Mouse (Mus musculus): ENCODE measurements around the gene Cbfa2t2. TPM values are rescaled to one million over a fixed set of nuclear protein-coding genes. Genes with fewer than 3 reads are reported as not detected.

Cbfa2t2 gene
- total and polyA plus RNA-seq, 2 experiments from 2014 or later: 31.6 to 51.7 TPM

DNA sequence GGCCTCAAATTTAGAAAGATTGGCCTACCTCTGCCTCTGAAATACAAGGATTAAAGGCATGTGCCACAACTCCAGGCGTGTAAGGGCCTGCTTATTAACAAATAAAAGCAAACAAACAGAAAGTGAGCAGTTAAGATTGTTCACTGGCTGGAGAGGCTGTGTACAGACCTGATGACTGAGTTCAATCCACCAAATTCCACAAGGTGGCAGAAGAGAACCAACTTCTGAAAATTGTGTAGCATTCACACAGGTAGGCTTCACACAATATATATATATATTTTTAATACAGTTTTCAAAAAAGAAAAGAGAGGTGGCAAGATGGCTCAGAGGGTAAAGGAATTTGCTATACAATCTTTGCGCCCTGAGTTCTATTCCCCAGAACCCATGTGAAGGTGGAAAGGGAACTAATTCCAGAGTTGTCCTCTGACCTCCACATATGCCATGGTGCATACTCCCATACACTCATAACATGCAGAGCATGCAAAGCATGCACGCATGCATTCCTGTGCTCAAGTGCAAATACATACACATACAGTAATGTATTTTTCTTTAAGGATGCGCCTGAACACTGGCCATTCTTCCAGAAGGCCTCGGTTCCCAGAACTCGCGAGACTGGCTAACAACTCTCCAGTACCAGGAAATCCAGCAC, 24.1 kb upstream of the Cbfa2t2 start:
- Histone ChIP-seq H3K9me3 (ENCODE audit: low read length) (no peaks in the 10 kb centered on the region), H3K36me3 (ENCODE audit: insufficient read depth, low read length) (no peaks in the 10 kb centered on the region), H3K4me2 (ENCODE audit: low read depth, low read length) (no peak overlapping the region), H3K27ac (no peak overlapping the region), H3K9ac (replicated peaks; ENCODE audit: low read length) (no peak overlapping the region), H3K4me1 (ENCODE audit: insufficient read depth, low read length) (peaks cover 5% of the 10 kb centered on the region; the same call in 1 of the 2 replicates), H3K27me3 (ENCODE audit: insufficient read depth, low read length) (no peaks in the 10 kb centered on the region), H3K4me3 (ENCODE audit: low read length) (no peak overlapping the region)
- TF ChIP-seq CTCF (IDR thresholded peaks at IDR 0.05; ENCODE audit: low read depth): peak; percentile 78
- 69% methylated on average over 7 of the region's 7 CpGs for WGBS
- DNase-seq (ENCODE audit: low spot score): peak; percentile 87
- no peak for ATAC-seq

DNA sequence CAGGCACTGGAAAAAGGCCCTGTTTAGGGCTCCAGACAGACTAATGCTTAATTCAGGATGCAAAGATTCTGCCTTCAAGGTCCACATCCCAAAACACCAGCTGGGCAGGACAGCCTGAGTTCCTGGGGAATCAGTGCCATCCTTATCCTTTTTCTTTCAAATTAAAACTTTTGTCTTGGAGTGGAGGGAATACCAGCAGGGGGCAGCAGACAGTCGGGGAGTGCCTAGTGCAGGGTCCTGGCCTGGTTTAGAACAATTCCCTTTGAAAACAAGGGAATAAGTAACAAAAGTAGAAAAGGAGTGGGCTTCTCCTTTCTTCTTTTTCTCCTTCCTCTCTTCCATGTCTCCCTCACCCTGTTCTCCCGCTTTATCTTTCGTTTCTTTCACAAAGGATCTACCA, 19.2 kb upstream of the Cbfa2t2 start:
- Histone ChIP-seq H3K27ac (no peak overlapping the region), H3K9ac (replicated peaks; ENCODE audit: low read length) (no peak overlapping the region), H3K4me3 (ENCODE audit: low read length) (no peak overlapping the region), H3K4me1 (ENCODE audit: insufficient read depth, low read length) (0 out of 2 replicates have a peak, but pooled peaks cover 8% of the 10 kb centered on the region), H3K4me2 (ENCODE audit: low read depth, low read length) (no peak overlapping the region), H3K36me3 (ENCODE audit: insufficient read depth, low read length) (no peaks in the 10 kb centered on the region), H3K9me3 (ENCODE audit: low read length) (no peaks in the 10 kb centered on the region), H3K27me3 (ENCODE audit: insufficient read depth, low read length) (no peaks in the 10 kb centered on the region)
- 11% methylated on average over 3 of the region's 3 CpGs for WGBS
- DNase-seq (ENCODE audit: low spot score) (peak; percentile 83), ATAC-seq (no peak)
- TF ChIP-seq CTCF (IDR thresholded peaks at IDR 0.05; ENCODE audit: low read depth): peak; percentile 85

DNA sequence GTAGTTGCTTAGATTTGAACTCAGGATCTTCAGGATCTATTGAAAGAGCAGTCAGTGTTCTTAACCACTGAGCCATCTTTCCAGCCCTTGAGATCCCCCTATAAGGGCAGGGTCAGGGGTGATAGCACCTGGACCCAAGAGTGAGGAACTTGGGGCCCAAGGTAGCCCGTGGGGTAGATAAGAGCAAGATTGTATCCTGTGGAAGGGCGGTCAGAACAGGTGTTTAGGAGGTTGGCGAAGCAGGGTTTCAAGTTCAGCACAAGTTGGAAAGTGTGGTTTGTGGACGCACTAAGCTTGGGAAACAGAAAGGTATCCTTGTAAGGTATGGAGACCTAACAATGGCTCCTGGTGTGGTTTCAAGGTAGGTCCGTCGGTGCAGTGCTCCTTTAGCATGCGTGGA, 18.3 kb upstream of the Cbfa2t2 start:
- Histone ChIP-seq H3K27me3 (ENCODE audit: insufficient read depth, low read length) (no peaks in the 10 kb centered on the region), H3K9me3 (ENCODE audit: low read length) (no peaks in the 10 kb centered on the region), H3K4me1 (ENCODE audit: insufficient read depth, low read length) (0 out of 2 replicates have a peak, but pooled peaks cover 8% of the 10 kb centered on the region), H3K9ac (replicated peaks; ENCODE audit: low read length) (no peak overlapping the region), H3K27ac (no peak overlapping the region), H3K36me3 (ENCODE audit: insufficient read depth, low read length) (no peaks in the 10 kb centered on the region), H3K4me3 (ENCODE audit: low read length) (no peak overlapping the region), H3K4me2 (ENCODE audit: low read depth, low read length) (no peak overlapping the region)
- TF ChIP-seq CTCF (IDR thresholded peaks at IDR 0.05; ENCODE audit: low read depth): no peak
- WGBS: 93% methylated on average over 7 of the region's 7 CpGs
- DNase-seq (ENCODE audit: low spot score) (no peak), ATAC-seq (no peak)

GRCm38 (mm10) chr2:154419631-154420515, 16.4 kb upstream of the Cbfa2t2 start:
- ATAC-seq: no peak
- Histone ChIP-seq H3K9ac (replicated peaks; ENCODE audit: low read length) (no peak overlapping the region), H3K4me2 (ENCODE audit: low read depth, low read length) (no peak overlapping the region), H3K4me1 (ENCODE audit: insufficient read depth, low read length) (0 out of 2 replicates have a peak, but pooled peaks cover 8% of the 10 kb centered on the region), H3K36me3 (ENCODE audit: insufficient read depth, low read length) (no peaks in the 10 kb centered on the region), H3K4me3 (ENCODE audit: low read length) (no peak overlapping the region), H3K9me3 (ENCODE audit: low read length) (no peaks in the 10 kb centered on the region), H3K27me3 (ENCODE audit: insufficient read depth, low read length) (no peaks in the 10 kb centered on the region), H3K27ac (peak overlapping the region; percentile 56; the same call in 1 of the 2 replicates)
- peak; percentile 10 for DNase-seq (ENCODE audit: low spot score)
- 50% methylated on average over 9 of the region's 9 CpGs for WGBS
- TF ChIP-seq CTCF (IDR thresholded peaks at IDR 0.05; ENCODE audit: low read depth): peak; percentile 3; the same call in 1 of the 2 replicates

DNA sequence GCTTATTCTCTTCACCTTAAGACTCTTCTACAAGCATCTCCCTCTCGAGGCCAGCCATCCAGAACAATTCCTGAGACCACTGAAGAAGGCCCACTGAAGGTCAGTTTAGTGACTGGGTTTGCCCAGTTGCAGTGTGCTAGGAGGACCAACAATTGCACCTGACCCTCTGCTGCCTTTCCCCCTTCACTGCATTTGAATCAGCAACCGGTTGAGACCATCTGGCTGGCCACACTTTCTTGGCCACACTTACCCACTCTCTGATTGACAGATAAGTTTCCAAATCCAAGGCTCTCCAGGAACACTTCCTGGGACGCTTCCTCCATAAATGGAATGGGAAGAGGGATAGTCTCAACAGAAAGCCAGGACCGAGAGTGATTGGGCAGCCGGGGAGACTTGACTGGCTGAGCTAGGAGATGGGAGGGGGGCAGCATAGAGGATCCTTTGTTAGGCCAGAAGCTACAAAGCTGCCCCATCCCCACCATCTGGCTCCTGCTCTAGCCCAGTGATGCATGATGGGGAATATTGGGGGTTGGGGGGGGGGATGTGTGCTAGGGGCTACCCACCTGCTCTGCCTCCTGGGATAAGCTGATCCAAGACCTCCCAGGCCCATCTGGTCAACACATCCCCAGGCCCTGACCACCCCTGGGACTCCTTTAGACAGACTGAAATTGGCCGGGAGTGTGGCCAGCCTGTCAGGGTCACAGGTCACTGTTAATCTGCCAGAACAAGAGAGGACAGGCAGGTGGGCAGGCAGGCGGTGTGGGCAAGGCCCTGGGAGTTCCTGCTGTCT, 15.1 kb upstream of the Cbfa2t2 start:
- no peaks in the 10 kb centered on the region for H3K27me3 ChIP-seq (ENCODE audit: insufficient read depth, low read length)
- ATAC-seq (peak; percentile 95), DNase-seq (ENCODE audit: low spot score) (peak; percentile 88)
- no peak overlapping the region for H3K9ac ChIP-seq (replicated peaks; ENCODE audit: low read length)
- H3K36me3 ChIP-seq (ENCODE audit: insufficient read depth, low read length): no peaks in the 10 kb centered on the region
- H3K9me3 ChIP-seq (ENCODE audit: low read length): no peaks in the 10 kb centered on the region
- WGBS: 23% methylated on average over 7 of the region's 7 CpGs
- H3K4me3 ChIP-seq (ENCODE audit: low read length): no peak overlapping the region
- H3K27ac ChIP-seq: peak overlapping the region; percentile 74
- H3K4me2 ChIP-seq (ENCODE audit: low read depth, low read length): no peak overlapping the region
- no peak for TF ChIP-seq CTCF (IDR thresholded peaks at IDR 0.05; ENCODE audit: low read depth)
- 0 out of 2 replicates have a peak, but pooled peaks cover 8% of the 10 kb centered on the region for H3K4me1 ChIP-seq (ENCODE audit: insufficient read depth, low read length)

DNA sequence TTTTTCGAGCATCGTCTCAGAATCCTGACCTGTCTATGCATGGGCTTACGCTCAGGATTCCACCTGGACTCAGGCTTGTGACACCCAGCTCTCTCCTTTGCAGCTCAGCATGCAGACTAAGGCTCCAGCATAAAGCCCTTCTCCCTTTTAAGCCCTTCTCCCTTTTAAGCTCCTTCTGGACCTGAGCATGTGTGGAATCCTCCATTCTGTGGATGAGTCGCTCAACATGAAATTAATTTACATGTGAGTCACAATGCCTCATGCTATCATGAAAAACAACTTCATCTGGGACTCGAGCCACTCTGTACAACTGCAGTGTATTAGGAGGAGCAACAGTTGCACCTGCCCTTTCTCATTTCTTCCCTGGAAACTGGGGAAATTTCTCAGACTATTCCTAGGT, 14.1 kb upstream of the Cbfa2t2 start:
- H3K4me1 ChIP-seq (ENCODE audit: insufficient read depth, low read length): 0 out of 2 replicates have a peak, but pooled peaks cover 8% of the 10 kb centered on the region
- H3K4me3 ChIP-seq (ENCODE audit: low read length): no peak overlapping the region
- 60% methylated on average over 5 of the region's 5 CpGs for WGBS
- no peaks in the 10 kb centered on the region for H3K9me3 ChIP-seq (ENCODE audit: low read length)
- H3K9ac ChIP-seq (replicated peaks; ENCODE audit: low read length): no peak overlapping the region
- H3K36me3 ChIP-seq (ENCODE audit: insufficient read depth, low read length): no peaks in the 10 kb centered on the region
- no peak overlapping the region for H3K4me2 ChIP-seq (ENCODE audit: low read depth, low read length)
- no peak for DNase-seq (ENCODE audit: low spot score)
- no peaks in the 10 kb centered on the region for H3K27me3 ChIP-seq (ENCODE audit: insufficient read depth, low read length)
- H3K27ac ChIP-seq: peak overlapping the region; percentile 74; the same call in 1 of the 2 replicates
- TF ChIP-seq CTCF (IDR thresholded peaks at IDR 0.05; ENCODE audit: low read depth): no peak
- ATAC-seq: no peak

All from hindbrain, postnatal 0 days (tissue).